Mouse (Mus musculus) testis, adult 2 months (tissue): ENCODE data around the gene Shc3. TPM values are rescaled to one million over a fixed set of nuclear protein-coding genes. Genes with fewer than 3 reads are reported as not detected.

Source experiments
- H3K27ac ChIP-seq: fragments of 200-500 bp; 2 replicates; pipeline ENCODE4 v1.5.1; 2012; ENCODE audit warnings: low read depth, low read length; ENCODE audit not compliant: control insufficient read depth, insufficient read depth
- H3K27me3 ChIP-seq: fragments of 200-500 bp; 2 replicates; pipeline ENCODE4 v1.6.1; 2012; ENCODE audit warnings: mild to moderate bottlenecking, low read length, moderate library complexity; ENCODE audit not compliant: control insufficient read depth, insufficient read depth
- H3K36me3 ChIP-seq: fragments of 200-500 bp; 2 replicates; pipeline ENCODE4 v1.6.1; 2012; ENCODE audit warnings: mild to moderate bottlenecking, low read length; ENCODE audit not compliant: control insufficient read depth, insufficient read depth
- H3K4me1 ChIP-seq: fragments of 200-500 bp; 2 replicates; pipeline ENCODE4 v1.6.1; 2012; ENCODE audit warnings: low read length; ENCODE audit not compliant: control insufficient read depth, insufficient read depth
- H3K4me3 ChIP-seq: fragments of 200-500 bp; 2 replicates; pipeline ENCODE4 v1.5.1; 2012; ENCODE audit warnings: low read depth, mild to moderate bottlenecking, low read length, moderate library complexity, mixed read lengths; ENCODE audit not compliant: control insufficient read depth
- CTCF ChIP-seq: fragments of 200-500 bp; IDR thresholded peaks from 2 replicates; pipeline ENCODE4 v1.5.1; 2012; ENCODE audit warnings: low read depth, mild to moderate bottlenecking, inconsistent platforms, low read length, moderate library complexity; ENCODE audit not compliant: control insufficient read depth, insufficient read depth, insufficient replicate concordance
- POLR2A ChIP-seq: fragments of 200-500 bp; IDR thresholded peaks from 2 replicates; pipeline ENCODE4 v1.6.1; 2012; ENCODE audit warnings: low read depth, mild to moderate bottlenecking, inconsistent platforms, low read length, moderate library complexity; ENCODE audit not compliant: control insufficient read depth
- polyA plus RNA-seq: library from polyadenylated mRNA; depleted of rRNA; stranded (reverse); fragments of >200 nt; gene quantifications from 2 replicates; pipeline ENCODE4 v1.2.3, GENCODE M21; 2012

Gene Shc3
- polyA plus RNA-seq, 1 experiment = 1.9 TPM

DNA sequence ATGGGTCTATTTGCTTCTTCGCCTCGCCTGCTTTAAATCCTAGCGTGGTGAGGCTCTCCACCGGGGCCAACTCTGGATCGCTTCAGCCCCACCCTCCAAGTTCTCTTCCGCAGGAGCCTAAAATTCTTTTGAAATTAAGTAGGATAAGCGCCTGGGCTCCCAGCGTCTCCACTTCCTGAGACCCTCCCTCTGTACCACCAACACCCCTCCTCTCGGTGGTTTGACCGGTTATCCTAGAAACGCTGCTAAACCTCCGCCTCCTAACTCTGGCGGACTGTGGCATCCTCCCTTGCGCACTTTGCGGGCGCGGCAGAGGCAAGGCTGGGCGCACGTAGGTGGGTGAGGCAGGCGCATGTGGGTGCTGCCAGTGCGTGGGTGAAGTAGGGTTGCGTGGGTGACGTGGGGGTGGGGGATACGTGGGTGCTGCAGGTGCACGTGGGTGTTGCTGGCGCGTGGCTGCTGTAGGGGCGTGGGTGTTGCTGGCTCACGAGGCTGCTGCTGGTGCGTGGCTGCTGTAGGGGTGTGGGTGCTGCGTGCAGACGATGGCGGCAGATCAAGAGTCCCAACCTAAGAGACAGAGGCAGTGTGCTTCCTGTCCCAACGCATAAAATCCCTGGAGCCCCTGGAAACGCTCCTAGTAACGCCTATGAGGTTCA, 25.6 kb upstream of the Shc3 start:
- Histone ChIP-seq H3K27me3 (no peaks in the 10 kb centered on the region), H3K27ac (no peak overlapping the region), H3K4me3 (peak overlapping the region; percentile 69), H3K4me1 (peaks cover 9% of the 10 kb centered on the region), H3K36me3 (no peaks in the 10 kb centered on the region)
- TF ChIP-seq CTCF (no peak), POLR2A (no peak)

DNA sequence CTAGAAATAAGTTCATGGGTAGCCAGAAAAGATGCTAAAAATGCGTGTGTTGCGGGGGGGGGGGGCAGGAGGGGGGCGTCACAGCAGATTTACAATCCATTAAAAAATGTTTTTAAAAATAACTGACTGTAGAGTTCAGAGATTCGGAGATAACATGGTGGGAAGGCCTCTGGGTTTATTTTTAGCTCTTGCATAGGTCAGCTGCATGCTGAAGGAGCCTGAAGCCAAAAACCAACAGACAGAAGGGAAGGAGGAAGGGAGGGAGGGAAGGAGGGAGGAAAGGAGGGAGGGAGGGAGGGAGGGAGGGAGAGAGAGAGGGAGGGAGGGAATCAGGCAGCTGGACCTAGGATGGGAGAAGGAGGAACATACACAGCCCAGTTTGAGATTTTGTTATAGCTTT, 18.8 kb upstream of the Shc3 start:
- Histone ChIP-seq H3K36me3 (no peaks in the 10 kb centered on the region), H3K4me1 (no peaks in the 10 kb centered on the region), H3K4me3 (no peak overlapping the region), H3K27me3 (no peaks in the 10 kb centered on the region), H3K27ac (no peak overlapping the region)
- no peak for TF ChIP-seq POLR2A
- TF ChIP-seq CTCF = no peak

DNA sequence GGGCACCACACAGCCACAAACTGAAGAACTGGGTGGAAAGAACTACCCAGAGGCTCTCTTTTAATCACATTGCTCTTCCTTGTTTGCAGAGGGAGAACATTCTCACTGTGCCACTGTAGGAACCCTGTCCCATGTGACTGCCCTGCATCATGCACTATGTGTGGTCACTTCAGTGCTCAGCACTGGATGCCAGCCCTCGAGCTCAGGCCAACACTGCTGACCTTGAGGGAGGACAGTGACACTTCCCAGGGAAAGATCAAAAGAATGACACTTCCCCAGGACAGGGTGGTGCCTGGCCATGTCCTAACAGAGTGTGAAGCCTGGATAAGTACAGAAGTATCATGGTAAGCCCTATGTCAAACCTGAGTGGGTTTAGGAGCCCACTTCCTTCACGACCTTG, 13.0 kb upstream of the Shc3 start:
- Histone ChIP-seq H3K4me3 (no peak overlapping the region), H3K36me3 (no peaks in the 10 kb centered on the region), H3K4me1 (no peaks in the 10 kb centered on the region; the same call in 1 of the 2 replicates), H3K27ac (no peak overlapping the region), H3K27me3 (no peaks in the 10 kb centered on the region)
- TF ChIP-seq POLR2A = no peak
- no peak for TF ChIP-seq CTCF

DNA sequence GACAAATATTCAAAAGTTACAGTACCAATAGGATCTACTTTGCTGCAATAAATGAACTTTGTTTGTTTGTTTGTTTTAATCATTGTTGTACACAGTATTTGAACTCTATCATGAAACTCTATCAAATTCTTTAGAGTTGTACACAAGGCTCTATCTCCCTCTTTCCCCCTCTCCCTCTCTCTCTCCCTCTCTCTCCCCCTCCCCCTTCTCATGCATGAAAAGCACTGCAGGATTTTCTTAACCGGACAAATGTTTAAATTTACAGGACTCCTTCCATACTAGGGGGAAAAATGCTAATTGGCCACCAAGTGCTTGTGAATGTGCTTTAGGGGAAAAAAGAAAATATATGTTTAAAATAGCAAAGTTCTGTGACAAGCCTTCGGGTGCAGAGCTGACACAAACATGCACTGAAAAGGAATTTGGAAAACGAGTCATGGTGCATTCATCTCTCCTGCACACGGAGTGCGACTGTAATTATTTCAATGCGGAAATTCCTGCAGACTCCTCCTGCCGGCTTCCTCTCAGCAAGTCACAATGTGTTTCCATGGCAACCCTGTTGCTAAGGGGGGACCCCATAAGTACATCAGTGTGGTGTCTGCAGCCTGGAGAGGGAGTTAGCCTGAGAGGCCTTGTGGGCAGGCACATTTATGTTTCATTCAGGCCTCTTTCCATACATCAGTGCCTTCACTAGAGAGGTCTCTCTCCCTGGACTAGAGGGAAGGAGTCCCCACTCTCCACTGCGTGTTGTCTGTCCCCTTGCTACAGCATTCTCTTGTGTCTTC, 11.2 kb upstream of the Shc3 start:
- Histone ChIP-seq H3K36me3 (no peaks in the 10 kb centered on the region), H3K4me3 (no peak overlapping the region), H3K27me3 (no peaks in the 10 kb centered on the region), H3K27ac (no peak overlapping the region), H3K4me1 (no peaks in the 10 kb centered on the region; the same call in 1 of the 2 replicates)
- TF ChIP-seq CTCF (no peak), POLR2A (no peak)

DNA sequence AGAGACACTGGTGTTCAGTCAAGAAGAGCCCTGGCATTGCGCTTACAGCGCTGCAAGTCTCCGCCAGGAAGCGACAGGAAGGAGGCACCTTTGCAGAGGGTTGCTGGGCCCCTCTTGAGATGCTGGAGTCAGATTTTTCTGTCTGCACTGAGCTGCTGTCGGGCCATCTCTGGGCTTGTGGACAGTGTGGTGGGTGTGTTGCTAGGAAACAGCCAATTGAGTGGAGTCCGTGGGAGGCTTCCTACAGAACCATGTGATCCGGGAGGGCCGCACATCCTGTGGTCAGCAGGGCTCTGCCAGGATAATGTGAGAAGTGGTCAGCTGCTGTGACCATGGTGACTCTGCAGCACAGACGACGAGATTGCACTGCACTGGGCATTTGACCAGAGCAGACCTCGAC, 4.6 kb upstream of the Shc3 start:
- Histone ChIP-seq H3K27ac (no peak overlapping the region), H3K27me3 (no peaks in the 10 kb centered on the region), H3K36me3 (no peaks in the 10 kb centered on the region), H3K4me3 (peak overlapping the region; percentile 52), H3K4me1 (peaks cover 7% of the 10 kb centered on the region)
- TF ChIP-seq CTCF (no peak), POLR2A (no peak)

DNA sequence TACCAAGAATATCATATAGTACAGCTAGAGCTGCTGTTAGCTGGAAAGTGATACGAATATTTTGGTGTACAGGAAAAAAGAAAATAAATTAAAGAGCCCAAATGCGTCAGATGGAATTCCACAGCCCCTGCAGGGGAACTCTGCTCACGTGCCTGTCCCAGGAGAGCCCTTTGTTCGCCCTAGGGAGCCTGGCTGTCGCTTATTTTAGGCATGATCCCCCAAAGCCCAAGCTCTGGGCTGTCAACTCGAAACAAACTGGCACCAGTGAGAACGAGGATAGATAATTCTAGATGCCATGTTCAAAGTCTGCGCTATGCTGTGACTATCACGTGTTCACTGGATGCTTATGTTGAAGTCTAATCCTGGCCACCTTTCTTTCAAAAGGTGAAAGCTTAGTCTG, 892 bp upstream of the Shc3 start:
- H3K36me3 ChIP-seq = no peaks in the 10 kb centered on the region
- H3K4me3 ChIP-seq = no peak overlapping the region
- peaks cover 10% of the 10 kb centered on the region for H3K4me1 ChIP-seq
- H3K27me3 ChIP-seq = no peaks in the 10 kb centered on the region; the same call in 1 of the 2 replicates
- TF ChIP-seq CTCF (no peak), POLR2A (no peak)
- no peak overlapping the region for H3K27ac ChIP-seq

DNA sequence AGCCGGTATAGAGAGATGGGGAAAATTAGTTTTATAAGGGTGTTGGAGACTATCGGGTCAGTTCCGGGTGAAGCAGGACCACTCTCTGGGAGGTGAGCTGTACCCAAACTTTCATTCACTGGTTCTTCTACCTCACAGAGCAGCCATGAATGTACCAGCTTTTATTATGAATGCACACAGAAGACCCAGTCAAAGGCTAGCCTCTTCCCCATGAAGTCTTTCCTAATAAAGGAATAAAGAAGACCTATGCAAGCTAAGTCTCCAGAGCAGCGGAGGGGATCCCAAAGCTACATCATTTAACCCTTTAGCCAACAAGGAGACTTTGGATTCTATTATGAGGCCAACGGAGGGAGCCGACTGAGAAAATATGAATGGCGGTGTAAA, 458 bp upstream of the Shc3 start:
- H3K4me1 ChIP-seq = peaks cover 10% of the 10 kb centered on the region
- H3K4me3 ChIP-seq = no peak overlapping the region
- H3K36me3 ChIP-seq = no peaks in the 10 kb centered on the region
- TF ChIP-seq POLR2A = no peak
- no peak overlapping the region for H3K27ac ChIP-seq
- no peaks in the 10 kb centered on the region; the same call in 1 of the 2 replicates for H3K27me3 ChIP-seq
